Mouse (Mus musculus) retina, postnatal 1 day (tissue): ENCODE results near the gene Cela1.

Experiments
- DNase-seq: peaks from one replicate; pipeline ENCODE4 v3.0.0-alpha.2; 2012

Gene Cela1

GRCm38 (mm10) chr15:100632323-100632722 lies 55.4 kb downstream of the Cela1 start:
- no peak for DNase-seq

GRCm38 (mm10) chr15:100631454-100632170 lies 56.1 kb downstream of the Cela1 start:
- no peak for DNase-seq

- DNase-seq: no peak
These were observed 57.6 kb downstream of the Cela1 start for GRCm38 (mm10) chr15:100630126-100630525.

DNA sequence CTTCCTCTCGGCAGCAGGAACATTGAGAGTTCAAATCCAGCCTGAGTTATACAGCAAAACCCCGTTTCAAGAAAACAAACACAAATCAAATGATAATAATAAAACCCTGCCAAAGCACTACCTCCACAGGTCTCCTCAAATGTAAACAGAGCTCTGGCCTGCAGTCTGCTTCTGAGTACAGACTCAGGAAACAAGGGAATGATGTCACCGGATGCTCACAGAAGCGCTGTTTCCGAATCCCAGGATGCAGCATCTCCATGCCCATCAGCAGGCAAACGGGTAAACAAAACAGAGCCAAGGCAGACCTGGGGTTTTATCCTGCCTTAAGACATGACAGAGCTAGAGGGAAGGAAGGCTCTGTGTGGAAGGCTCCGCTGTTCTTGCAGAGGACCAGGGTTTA lies 58.9 kb downstream of the Cela1 start:
- DNase-seq: no peak

DNA sequence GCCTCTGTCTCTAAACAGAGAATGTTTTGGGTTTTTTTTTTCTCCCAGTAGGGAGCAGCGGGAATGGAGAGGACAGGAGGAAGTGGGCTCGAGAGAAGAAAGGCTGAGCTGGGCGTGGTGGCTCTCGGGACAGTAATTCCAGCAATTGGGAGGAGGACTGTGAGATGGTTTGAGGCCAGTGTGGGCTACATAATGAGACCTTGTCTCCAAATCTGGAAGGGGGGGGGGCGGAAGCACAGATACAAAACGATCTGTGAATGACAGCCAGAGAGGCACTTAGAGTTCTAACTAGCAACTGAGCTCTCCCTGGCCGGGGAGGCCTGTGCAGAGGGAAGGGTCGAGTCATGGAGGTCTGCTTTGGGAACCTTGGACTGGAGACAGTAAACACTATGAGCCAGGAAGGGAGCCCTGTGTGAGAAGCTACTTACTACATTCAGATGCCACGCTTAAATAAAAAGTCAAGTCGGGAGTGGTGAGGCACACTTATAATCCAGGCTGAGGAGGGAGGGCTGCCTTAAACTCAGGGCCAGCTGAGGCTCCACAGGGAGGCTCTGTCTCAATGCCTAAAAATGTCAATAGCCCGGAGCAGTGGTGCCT lies 59.8 kb downstream of the Cela1 start:
- DNase-seq: peak; percentile 52

DNA sequence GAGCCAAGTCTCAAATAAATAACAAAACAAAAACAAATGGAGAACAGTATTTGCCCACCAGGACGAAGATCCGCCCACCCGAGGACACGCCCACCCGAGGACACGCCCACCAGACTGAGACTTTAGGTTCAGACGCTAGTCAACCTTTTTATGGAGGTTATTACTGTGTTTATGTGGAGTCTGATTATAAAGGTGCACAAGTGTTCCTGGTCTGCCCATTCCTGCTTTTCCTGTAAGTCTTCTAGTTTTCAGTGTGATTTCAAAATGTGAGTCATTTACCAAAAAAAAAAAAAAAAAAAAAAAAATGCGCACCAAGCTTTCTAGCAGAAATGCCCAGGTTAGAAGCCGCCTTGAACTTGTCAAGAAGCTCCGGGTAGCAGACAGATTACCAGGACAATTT lies 60.4 kb downstream of the Cela1 start:
- DNase-seq: no peak

DNA sequence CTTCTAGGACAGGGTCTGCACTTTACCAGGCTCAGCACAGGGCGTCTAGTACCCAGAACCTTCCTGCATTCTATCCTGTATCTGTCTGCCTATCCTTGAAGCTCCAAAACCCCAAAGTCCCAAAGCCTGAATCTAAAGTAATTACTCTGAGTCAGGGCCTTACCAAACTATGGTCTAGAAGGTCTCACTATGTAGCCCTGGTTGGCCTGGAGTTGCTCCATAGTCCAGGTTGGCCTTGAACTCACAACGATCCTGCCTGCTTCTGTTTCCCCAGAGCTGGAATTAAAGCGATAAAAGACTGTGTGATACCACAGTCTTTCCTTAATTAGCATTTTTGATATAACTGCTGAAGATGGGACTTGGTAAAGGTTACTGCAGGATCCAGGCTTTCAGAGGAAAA lies 63.3 kb downstream of the Cela1 start:
- DNase-seq: no peak
